Mouse (Mus musculus) mature B cell (primary cell): ENCODE results near the gene Fam120b.

Experiments used
- in situ Hi-C: fragments of 300-500 bp; cut with MboI; formaldehyde crosslinking; loops from 2 replicates; pipeline ENCODE4 v1.14.3; 2019

Gene Fam120b

DNA sequence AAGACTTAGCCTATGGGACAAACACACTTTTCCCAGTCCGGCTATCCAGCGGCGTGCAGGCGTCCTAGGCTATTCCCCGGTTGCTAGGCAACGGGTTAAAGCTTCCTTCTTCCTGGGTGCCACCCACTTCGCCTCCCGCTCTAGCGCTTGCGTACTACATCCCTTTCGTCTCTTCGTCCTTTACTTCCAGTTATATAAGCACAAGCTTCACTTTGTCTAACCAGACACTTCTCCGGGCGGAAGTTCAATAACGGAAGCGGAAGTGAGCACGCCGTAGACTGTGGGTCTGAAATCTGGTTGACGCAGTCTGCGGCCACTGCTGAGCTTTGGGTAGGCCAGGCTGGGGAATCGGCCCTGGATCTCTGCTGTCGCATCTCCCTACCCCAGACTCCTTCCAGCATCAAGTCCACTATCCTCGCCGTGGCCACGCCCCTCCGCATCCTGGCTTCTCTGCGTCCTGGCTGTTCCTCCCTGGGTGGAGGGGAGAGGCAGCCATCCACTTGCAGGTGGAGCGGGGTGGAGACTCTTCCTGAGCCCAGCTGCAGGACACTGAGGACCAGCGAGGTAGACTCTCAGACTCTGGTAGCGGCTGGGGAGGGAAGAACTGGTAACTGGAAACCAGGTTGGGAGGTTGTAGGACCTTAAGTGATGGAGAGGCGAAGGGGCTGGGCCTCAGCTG lies at the start of gene Fam120b:
Gene Fam120b (plus strand): TSS at position 206 of the 679 bp plus-strand sequence.
- in situ Hi-C loops, result loop anchor here (25.0 kb wide), 1 partner anchor 334 kb away; no protein-coding TSS in a partner anchor

DNA sequence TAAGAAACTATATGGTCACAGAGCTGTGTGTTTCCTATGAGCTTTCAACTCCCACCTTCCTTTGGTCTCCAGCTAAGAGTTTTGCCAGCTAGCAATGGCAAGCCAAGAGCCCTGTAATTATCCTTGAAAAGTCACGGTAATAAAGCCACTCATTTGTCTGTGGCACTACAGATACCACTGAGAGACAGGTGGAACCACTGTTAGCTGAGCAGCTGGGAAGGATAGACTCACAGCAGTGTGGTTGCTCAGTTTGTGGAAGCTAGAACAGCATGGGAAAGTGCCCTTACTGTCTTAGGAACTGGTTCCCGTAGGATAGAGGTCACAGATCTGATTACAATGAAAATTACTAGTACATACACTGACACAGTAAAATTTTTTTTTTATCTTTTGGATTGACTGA lies 45.9 kb upstream of the Fam120b start:
- in situ Hi-C loops, result no loop called here

GRCm38 (mm10) chr17:15352869-15353610 lies 43.0 kb upstream of the Fam120b start:
- in situ Hi-C loops, result no loop called here

DNA sequence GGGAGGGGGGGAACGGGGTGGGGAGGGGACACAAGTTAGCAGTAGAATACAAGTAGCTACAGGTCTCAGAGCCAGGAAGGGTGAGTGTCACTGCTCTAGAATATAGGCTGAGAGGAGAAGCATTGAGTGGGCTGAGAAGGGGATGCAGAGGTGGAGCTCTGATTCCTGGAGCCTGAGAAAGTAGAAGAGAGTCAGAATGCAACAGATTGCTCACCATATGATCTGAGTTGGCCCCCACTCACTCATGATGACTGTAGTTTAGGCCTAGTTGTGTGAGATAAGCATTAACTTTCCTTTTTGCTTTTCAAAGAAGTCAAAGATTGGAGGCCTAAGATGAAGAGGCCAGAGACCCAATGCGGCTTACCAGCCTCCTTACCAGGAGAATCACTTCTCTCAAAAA lies 42.0 kb upstream of the Fam120b start:
- in situ Hi-C loops, result no loop called here

DNA sequence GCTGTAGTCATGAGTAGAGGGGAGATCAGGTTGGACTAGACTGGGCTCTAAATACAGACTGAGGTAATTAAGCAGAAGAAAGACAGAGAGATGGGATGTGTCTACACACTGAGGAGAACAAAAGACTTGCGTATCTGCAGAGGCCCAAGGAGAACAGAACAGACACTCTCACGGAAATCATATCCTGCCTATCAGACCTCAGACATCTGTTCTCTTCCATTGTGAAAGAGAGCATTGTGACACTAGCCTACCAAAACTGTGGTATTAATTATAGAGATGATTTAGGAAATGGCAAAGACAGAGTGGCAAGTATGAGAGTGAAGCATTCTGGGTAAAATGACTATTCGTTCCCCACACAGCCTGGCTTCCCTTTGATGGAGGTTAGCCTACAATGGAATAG lies 40.9 kb upstream of the Fam120b start:
- in situ Hi-C loops, result no loop called here

DNA sequence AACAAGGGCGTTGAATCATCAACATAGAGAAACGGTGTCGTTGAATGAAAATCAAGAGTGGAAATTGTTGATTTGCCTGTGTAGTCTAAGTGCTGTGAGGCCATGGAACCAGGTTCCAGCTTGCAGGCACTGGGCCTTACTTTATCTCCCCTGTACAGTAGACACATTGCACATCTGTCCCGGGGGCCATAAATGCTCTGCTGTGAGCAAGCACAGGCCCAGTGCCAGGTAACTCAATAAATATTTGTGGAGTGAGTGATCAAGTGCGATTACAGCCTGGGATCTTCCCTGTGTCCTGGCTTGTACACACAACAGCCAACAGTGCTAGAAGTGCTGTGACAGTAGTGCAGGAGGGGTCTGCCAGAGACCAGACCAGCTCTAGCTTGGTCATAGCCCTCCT lies 39.5 kb upstream of the Fam120b start:
- in situ Hi-C loops, result no loop called here

- in situ Hi-C loops, result no loop called here
These were observed 38.9 kb upstream of the Fam120b start for GRCm38 (mm10) chr17:15357071-15357470.

DNA sequence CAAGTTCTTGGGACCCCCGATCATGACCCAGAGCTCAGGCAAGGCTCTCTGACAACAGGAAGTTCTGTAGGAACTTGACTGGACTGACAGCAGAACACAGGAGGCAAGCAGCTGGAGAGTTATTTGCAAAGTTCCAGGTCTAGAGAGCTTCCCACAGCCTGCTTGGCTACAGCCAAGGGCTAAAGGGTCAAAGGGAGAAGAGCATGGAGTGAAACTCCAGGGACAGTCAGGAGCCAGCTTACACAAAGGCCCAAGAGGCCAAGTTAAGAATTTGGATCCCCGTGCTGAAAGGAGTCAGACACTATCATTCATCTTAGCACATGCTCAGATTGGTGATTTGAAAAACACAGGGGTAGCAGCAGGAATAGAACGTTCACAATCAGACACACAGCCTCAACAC lies 32.3 kb upstream of the Fam120b start:
- in situ Hi-C loops, result no loop called here

- in situ Hi-C loops, result no loop called here
These were observed 30.4 kb upstream of the Fam120b start for GRCm38 (mm10) chr17:15365650-15366049.

DNA sequence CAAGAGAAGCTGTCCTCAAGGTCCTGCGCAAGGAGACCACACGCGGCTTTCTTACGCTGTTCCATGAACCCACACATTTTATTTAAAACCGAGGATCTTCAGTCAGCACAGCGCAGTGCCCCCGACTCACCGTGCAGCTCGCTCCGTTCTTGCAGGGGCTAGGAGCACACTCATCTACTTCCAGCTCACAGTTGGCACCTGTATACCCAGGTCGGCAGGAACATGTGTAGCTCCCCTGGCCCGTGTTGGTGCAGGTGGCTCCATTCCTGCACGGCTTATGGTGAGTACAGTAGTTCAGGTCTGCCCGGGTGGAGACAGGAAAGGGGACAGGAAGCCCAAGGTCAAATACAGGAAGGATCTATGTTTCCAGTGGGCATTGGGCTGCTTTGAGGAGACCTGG lies 25.6 kb upstream of the Fam120b start:
- in situ Hi-C loops, result no loop called here

DNA sequence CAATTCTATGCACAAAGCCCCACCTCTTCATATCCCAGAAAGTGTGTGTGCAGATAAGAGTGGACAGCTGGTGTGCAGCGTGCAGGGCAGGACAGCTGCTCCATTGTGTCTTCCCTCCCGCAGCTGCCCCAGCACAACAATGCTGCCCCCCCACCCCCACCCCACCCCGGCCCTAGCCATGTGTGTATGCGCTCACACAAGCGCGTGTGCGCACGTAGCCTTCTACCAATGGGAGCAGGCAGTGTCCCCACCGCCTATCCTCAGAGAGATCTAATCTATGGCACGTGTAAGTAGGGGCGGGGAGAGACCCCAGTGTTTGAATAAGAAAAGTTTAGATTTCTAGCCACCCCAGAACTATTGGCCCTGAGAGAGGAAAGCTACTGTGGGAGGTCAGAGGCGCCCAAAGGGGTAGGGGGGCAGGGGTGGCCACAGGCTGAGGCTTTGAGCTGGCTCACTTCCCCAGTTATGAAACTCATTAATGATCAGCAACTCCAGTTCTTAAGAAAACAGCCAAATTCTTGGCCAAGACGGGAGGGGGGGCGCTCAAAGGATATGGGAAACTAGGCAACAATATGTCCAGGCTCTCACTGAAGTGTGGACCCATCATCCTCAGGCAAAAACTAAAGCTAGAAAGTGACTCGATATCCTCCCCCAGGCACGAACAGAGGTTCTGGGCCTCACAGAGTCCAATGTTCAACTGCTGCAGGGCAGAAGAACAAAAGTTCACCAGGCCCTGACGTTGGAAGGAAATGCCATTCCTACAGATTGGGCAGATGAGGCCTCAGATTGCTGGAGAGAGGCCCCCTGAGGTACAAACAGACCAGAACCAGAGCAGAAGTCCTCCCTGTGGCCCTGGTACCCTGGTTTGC lies 23.8 kb upstream of the Fam120b start:
- in situ Hi-C loops, result no loop called here

DNA sequence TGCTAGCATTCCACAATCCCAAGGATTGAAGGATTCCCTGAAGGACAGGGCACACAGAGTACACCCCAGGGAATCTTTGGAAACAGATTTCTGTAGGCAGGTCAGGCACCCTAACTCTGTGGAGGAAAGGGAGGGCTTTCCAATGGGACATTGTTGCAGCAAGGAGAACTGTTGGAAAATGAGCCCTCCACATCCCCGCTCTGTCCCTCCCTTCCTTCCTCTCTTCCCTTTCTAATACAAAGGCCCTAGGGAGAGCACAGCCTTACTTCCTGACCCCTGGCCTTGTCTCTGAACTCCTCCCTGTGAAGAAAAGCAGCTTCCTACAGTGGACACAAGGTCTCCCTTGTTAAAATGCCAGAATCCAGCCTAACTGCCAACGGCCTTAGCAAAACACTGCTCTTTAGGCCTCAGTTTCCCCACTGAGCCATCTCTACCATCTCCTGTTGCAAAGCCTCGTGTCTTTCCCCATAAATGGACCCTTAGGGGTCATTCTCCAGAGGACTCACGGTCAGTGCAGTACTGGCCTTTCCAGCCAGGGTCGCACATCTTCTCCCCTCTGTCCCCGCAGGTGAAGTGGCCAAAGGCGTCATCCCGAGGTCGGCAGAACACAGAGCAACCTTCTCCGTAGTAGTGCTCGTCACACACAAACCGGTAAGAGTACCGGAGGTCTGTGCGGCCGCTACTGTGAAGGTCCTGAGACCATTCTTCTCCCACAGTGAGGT lies 22.9 kb upstream of the Fam120b start:
- in situ Hi-C loops, result no loop called here

DNA sequence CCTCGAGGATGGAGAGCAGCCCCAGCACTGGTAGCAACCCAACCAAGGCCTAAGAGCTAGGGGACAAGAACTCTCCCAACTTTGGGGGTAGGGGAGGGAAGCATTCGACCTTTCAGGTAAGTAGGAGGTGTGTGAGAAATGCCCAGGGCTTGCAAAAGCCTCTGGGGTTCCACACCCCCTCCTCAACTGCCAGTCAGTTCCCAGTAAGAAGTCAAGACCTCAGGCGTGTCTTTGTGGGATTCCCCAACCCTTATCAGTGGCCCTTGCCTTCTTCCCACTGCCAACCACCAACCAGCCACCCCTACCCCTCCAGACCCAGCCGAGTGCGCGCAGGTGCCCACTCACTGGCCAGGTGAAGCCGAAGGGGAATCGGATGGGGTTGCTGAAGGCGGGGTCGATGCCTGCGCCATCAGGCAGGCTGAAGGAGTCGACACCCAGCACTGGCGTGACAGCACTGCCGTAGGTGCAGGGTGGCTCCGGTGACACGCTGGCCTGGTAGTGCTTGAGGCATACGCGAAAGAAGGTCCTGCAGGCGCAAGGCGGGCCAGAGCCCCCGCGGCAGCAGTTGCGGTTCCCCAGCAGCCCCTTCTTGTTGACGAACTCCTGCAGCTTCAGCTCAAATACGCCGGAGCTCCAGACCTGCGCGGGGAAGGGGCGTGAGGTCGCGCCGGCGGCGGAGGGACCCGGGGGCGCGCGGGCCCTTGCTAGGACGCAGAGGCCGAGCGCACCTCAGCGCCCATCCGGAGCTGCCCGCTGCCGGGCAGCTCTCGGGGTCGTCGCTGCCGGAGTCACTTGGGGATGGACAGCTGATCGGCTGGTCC lies 21.5 kb upstream of the Fam120b start:
- in situ Hi-C loops, result loop anchor here (25.0 kb wide), 1 partner anchor 312 kb away; no protein-coding TSS in a partner anchor

GRCm38 (mm10) chr17:15375224-15375623 lies 20.8 kb upstream of the Fam120b start:
- in situ Hi-C loops, result loop anchor here (25.0 kb wide), 1 partner anchor 313 kb away; no protein-coding TSS in a partner anchor

DNA sequence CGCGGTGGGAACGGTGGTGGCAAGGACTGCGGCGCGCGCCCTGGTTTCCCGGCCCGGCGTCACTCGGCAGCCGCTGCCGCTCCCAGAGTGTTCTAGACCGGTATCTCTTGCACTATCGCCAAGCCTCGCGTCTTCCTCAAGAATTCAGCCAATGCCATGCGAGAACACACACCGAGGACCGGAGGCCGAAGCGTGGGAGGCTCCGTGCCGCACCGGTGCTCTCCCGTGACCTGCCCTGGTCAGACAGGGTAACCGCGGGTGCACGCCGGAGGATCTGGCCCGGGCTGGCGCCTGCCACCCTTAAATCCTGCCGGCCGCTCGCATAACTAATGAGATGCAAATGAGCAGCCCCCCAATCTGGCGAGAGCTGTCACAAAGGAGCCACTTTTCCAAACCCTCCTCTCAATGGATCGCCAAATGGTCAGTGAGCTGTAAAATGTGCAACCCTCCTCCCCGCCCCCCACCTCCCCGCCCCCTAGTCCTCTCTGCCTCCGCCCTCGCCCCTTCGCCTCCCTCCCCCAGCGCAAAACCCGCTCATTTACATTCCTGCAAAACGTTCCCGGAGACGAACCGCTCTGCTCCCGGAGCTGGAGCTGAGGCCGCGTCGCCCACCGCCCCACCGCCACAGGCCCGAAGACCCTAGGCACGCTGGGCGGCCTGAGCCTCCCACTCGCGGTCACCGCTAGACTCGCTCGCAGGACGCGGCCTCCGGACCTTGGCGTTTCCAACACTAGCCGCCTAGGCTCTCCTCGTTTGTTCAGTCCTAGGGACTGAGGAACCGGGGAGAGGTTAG lies 20.1 kb upstream of the Fam120b start:
- in situ Hi-C loops, result loop anchor here (25.0 kb wide), 1 partner anchor 314 kb away; no protein-coding TSS in a partner anchor

DNA sequence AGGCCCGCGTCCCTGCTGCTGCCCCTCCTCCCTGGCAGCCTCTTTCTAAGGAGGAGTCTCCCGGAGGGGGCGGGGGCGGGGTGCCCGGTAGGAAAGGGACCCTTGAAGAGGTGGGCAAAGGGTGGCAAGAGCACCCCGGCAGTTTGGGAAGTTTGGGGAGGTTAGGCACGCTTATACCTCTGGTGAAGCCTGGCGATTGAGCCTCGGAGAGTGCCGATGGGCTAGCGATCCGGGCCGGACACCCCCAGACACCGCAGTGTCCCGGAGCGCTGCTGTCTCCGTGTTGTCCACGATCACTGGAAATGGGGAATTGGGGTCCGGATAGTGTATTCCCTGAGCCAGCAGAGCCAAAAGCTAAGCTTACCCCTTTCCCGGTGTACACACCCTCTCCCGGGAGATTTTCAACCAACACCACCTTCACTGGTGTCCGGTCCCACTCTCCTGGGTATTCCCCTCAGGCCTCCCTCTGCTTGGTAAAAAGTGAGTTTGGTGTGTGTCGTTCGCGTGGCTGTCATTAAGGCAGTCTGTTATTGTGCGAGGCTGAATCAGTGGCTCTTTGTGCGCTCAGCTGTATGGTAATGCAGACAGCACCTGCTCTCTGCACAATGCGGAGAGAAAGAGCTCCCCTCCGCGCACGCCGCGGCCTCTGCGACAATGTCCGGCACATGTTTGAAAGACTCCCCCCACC lies 19.4 kb upstream of the Fam120b start, which contains the start of gene Dll1:
Gene Dll1 (minus strand): TSS at position 379 of the 688 bp plus-strand sequence.
- in situ Hi-C loops, result loop anchor here (25.0 kb wide), 1 partner anchor 314 kb away; no protein-coding TSS in a partner anchor

DNA sequence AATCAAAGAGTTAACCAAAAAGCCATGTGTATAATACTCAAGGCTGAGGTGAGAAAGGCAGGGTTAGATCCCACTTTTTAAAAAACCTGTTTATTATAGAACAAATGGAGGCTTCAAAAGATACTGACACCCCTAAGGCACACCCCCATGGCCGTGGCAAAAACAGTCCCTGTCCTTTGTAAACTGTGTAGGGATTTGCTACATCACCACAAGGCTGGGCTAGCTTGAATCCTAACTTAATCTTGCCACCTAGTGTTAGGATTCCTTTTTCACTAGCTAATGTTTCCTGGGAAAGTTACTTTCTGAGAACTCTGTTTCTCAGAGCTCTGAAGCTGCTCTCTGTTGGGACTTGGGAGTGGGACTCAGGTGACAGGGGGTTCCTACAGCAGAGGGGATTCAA lies 18.1 kb upstream of the Fam120b start:
- in situ Hi-C loops, result loop anchor here (25.0 kb wide), 1 partner anchor 316 kb away; no protein-coding TSS in a partner anchor

DNA sequence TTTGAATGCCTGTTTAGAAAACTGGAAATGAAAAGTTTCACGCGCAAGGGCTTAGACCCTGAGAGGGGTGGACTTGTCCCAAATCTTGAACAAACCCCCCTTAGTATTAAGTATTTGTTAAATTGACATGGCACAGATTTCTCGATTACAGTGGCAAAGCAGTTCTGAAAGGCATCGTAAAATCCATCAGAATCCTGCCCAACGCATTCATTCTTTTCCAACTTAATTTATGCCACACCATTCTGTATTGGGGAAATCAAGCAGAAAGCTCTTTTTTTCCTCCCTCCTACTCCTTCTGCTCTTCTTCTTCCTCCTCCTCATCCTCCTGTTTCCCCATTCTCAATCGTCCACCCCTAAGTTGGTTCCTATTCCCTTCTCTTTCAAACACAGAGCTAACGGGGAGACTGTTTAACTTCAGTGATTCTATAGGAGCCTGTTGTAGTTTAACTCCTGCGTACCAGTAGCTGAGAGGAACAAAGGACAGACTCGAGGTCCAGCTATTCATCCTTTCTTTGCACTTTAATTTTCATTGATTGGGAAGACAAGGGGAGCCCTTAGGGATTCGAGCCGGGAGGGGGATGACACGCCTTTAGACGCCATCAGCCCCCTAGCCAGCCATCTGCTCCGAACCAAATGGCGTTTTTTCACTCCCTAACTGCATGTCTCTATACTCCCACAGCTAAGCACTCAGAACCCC lies 17.4 kb upstream of the Fam120b start:
- in situ Hi-C loops, result loop anchor here (25.0 kb wide), 1 partner anchor 316 kb away; no protein-coding TSS in a partner anchor
